Mouse (Mus musculus) ZHBTc4 (cell line): Measurements from ENCODE around the gene Slc39a7.
A peak's percentile ranks its signal among the peaks of the same experiment; 100 is the strongest.
"Not testable (repeated sequence)": the region's sequence is repeated elsewhere in the genome, so short reads cannot be mapped to it uniquely, and the experiment has no call there.

Experiments used
- DNase-seq: peaks from one replicate; pipeline ENCODE4 v3.0.0-alpha.2; 2011; ENCODE audit warnings: low read depth, low spot score

The Slc39a7 gene

DNA sequence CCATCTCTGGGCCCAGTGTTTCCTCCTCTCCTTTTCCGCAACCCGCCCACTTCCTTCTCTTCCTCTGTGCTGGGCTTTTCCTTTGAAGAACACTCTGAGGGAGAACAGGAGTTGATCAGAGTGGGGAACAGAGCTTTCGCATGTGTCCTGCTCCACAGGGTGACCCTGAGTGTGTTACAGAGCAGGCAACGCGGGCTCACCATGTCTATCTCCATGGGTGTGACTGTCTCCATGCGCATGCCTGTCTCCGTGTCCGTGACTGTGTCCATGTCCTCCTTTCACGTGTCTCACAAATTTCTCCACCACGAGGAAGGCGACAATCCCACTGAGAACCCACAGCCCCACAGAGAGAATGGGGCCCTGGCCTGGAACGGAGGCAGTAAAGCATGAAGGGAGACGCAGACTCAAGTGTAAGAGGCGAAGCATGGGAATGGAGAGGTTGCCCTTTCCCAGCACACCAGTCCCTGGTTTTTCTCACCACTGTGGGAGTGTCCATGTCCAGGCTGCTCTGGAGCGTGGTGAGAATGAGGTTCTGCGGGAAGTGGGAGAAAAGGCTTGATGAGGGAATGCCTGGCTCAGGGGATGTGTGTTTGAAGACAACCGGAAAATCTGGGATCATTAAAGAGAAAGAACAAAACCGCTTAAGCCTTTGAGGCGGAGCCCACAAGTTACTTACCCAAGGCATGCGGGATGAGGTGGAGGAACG is 1.4 kb downstream of the Slc39a7 start:
- no peak for DNase-seq

GRCm38 (mm10) chr17:34029150-34029889 is 2.2 kb downstream of the Slc39a7 start:
- DNase-seq, result no peak

- no peak for DNase-seq
These were observed 2.9 kb downstream of the Slc39a7 start for GRCm38 (mm10) chr17:34028501-34029149.

GRCm38 (mm10) chr17:34027656-34028223 is 3.7 kb downstream of the Slc39a7 start, which contains the start of gene H2-Ke6:
Gene H2-Ke6, minus strand, starts transcription at chr17:34028060.
- peak; percentile 98 for DNase-seq

DNA sequence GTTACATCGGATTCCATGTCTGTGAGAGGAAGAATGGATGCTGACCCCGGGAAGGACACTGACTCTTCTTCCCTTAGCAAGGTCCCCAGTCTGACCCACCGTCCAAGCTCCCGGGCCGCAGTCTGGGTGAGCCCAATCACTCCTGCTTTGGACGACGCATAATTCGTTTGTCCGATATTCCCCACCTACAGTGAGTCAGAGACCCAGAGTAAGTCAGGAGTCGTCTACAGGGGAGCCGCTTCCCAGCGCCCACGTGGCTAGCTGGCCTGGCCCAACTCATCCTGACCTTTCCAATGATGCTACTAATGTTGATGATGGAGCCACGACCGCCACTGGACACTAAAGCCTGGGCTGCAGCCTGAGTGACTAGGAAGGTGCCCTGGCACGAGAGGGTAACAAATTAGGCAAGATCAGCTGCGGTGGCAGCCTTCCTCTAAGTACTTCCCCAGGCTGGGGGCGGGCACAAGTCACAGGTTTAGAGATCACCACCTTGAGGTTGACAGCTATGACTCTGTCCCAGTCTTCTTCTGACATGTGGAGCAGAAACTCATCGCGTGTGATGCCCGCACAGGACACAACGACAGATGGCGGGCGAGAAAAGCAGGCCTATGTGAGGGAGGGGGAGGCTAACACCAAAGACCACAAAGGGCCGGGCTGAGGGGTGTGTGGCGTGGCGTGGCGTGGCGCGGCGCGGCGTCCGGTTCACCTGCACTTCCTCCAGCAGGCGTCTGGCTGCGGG is 4.4 kb downstream of the Slc39a7 start:
- no peak for DNase-seq

- DNase-seq, result no peak
These were observed 5.3 kb downstream of the Slc39a7 start for GRCm38 (mm10) chr17:34026221-34026620.

DNA sequence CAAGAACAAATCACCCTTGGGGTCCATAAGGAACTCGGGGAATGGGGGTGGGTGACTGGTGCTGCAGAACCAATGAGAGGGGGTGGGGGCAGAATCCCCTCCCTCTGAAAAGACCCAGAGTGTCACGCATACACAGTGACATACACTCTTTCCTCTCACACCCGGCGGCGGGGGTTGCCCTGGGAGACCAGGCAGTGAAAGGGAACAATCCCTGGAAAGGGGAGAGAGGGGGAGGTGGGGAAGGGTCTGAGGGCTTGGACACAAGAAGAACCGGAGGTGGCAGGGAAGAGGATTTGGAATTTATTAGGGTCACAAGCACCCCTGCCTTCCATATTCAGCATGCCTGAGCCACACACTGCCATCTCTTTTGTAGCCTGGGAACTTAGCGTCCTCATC is 5.7 kb downstream of the Slc39a7 start:
- DNase-seq, result no peak

DNA sequence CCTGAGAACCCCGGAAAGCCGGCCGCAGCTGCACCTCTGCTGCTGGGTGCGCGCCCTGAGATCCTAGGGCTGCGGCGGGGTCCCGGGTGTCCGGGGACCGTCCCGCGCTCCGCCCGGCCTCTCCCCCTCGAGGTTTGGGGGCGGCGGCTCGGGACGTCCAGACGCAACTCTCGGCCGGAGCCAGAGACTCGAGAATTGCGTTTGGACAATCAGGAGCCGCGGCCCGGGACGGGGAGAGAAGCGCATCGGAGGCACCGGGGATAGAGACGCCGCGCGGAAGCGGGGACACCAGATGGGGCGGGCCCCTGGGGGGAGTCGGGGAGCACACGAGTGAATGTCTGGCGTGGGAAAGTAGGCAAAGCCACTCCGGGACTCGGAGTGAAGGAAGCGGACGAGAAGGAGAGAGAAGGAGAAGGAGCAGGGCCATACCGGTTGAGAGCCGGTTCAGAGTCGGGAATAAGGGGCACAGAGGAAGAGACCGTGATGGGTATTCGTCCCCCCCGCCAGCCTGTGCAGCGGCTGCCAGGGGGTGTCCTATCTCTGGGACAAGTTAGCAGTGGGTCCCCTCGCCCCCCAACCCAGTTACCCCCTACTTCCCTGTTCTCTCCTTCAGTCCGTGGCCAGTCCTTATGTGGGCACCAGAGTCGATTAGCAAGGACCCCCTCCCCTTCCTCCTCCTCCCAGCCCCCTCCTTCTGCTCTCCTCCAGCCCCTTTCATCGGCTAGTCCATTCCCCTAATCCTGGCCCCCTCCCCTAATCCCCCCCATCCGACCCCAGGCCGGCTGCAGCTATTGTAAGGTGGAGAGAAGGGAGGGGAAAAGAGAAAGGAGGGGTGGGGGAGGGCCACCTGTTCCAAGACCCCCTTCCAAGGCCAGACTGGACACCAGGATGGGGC is 6.4 kb downstream of the Slc39a7 start:
- peak; percentile 67 for DNase-seq

- peak; percentile 92 for DNase-seq
These were observed 7.1 kb downstream of the Slc39a7 start, which contains the start of gene Ring1 for GRCm38 (mm10) chr17:34024317-34024821. Gene Ring1, minus strand, starts transcription at chr17:34024680.

- no peak for DNase-seq
These were observed 7.8 kb downstream of the Slc39a7 start for GRCm38 (mm10) chr17:34023678-34024077.

DNA sequence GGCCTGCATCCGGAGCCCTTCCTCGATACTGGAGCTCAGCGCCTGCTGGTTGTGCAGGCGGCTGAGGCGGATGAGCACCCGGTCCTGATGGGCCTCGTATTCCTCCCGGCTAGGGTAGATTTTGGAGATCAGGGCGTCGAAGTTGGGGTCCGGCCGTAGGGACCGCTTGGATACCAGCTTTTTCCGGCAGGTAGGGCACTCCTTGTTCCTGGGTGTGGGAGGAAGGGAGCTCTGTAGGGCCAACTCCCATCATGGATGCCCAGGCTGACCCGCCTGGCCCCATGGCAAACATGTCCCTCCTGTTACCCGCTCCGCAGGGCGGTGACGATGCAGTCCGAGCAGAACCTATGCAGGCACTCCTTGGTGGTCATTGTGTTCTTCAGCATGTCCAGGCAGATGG is 8.5 kb downstream of the Slc39a7 start:
- no peak for DNase-seq

DNA sequence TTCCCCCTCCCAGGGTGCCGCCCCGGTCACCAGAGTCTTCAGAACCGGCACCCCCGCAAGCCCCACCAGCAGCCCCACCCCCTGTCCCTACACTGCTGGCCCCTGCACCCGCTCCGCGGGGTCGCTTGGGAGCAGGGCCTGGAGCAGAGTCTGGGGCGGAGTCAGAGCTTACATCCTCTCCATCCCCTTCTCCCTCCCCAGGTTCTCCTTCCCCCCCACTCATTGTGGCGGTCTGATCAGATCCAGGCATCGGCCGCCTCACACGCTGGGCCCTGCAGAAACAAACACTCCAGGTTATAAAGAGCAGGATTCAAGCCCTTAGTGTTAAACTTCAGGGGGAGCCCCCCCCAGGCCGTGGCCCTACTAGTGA is 9.1 kb downstream of the Slc39a7 start:
- DNase-seq, result peak; percentile 38

GRCm38 (mm10) chr17:34021539-34022413 is 9.7 kb downstream of the Slc39a7 start:
- DNase-seq, result no peak

DNA sequence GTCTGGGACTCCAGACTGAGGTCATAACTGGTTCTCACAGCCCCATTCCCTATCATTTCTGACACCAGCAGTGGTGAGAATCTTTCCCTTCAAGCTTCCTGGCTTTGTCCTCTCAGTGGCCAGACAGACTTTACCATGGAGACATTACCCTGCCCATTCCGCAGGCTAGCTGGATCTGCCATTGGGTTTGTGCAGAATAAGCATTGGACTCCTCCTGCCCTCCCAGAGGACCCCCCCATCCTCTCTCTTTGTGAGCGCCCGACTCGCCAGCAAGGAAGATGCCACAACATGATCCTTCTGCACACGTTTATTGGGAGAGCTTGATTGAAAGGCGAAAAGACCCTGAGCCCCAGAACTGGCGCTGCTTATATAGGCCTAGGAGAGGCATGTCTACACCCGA is 18.0 kb downstream of the Slc39a7 start:
- no peak for DNase-seq

- DNase-seq, result no peak
These were observed 21.3 kb downstream of the Slc39a7 start for GRCm38 (mm10) chr17:34010156-34010555.

DNA sequence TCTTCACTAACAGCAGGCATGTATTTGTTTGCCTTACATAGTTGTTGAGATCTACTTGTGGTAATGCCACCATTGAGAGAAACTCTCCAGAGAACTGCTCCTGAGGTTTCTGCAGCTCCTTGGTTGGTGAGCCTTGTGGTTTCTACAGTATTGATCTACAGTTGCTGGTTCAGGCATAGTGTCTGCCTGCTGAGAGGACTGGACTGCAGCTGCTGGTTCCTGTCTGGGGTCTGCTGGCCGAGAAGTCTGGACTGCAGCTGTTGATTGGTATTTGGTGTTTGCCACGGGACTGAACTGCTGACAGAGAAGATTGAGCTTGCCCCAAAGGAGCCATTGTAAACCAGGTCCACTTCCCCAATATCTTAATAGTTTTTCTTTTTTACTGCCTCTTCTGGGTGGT is 24.9 kb downstream of the Slc39a7 start:
- DNase-seq, result no peak

- DNase-seq, result peak; percentile 77
These were observed 28.1 kb downstream of the Slc39a7 start for GRCm38 (mm10) chr17:34003426-34003825.

DNA sequence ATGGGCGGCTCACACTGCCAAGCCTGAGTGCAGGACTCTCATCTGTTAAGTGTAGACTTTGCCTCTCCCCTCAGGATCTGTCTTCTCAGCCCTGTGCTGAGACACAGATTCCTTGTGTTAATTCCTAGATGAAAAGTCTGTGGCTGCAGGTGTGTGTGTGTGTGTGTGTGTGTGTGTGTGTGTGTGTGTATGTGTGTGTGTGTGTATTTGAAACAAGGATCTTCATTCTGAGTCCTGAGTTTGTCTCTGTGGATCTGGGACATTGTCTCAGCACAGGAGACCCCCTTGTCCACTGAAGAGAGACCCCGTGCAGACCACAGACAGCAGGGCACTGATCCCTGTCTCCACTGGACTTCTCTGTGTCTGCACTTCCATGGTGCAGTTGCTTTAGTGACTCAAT is 30.7 kb downstream of the Slc39a7 start:
- not testable (repeated sequence) for DNase-seq

DNA sequence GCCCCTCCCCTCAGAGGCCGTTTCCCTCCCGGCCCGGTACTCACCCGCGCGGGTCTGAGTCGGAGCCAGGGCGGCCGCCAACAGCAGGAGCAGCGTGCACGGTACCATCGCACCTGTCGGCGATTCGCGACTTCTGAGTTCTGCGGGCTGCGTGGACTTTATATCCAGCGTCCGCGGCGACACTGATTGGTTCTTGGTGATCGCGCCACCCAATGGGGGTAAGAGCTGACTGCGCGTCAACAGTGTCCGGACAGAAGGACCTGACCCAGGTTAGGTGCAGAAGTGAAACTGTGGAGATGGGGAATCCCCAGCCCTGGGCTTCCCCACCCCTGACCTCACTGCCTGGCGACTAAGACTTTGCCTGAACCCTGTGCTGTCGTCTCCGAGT is 31.3 kb downstream of the Slc39a7 start, which contains the start of gene H2-K1:
TSS of gene H2-K1 (minus strand) at position 198 of the 388 bp plus-strand sequence.
- DNase-seq, result peak; percentile 84
